Mouse (Mus musculus) intestine, postnatal 0 days (tissue): ENCODE results near the gene Fam228a. TPM values are rescaled to one million over a fixed set of nuclear protein-coding genes. Genes with fewer than 3 reads are reported as not detected.
"Not testable (repeated sequence)": the region's sequence is repeated elsewhere in the genome, so short reads cannot be mapped to it uniquely, and the experiment has no call there.

Experiments used
- ATAC-seq: fragments of 200-750 bp; cut with Nextera tagmentation; 2 replicates; pipeline ENCODE4 v1.8.0; 2017; ENCODE audit warnings: mild to moderate bottlenecking, moderate TSS enrichment, moderate library complexity
- H3K27ac ChIP-seq: fragments of 300-500 bp; sonication (generic); 2 replicates; pipeline ENCODE4 v1.5.1; 2014; ENCODE audit warnings: mild to moderate bottlenecking, low read depth, low read length, moderate library complexity
- H3K27me3 ChIP-seq: fragments of 300-500 bp; sonication (generic); replicated peaks from 2 replicates; pipeline ENCODE4 v1.6.1; 2014; ENCODE audit warnings: low read length, mixed read lengths; ENCODE audit not compliant: control insufficient read depth, insufficient read depth
- H3K36me3 ChIP-seq: fragments of 300-500 bp; sonication (generic); 2 replicates; pipeline ENCODE4 v1.6.1; 2014; ENCODE audit warnings: mild to moderate bottlenecking, moderate library complexity; ENCODE audit not compliant: control insufficient read depth, insufficient read depth
- H3K4me1 ChIP-seq: fragments of 300-500 bp; sonication (generic); replicated peaks from 2 replicates; pipeline ENCODE4 v1.6.1; 2014; ENCODE audit warnings: antibody characterized with exemption, low read length, mixed read lengths; ENCODE audit not compliant: control insufficient read depth, insufficient read depth
- H3K4me2 ChIP-seq: fragments of 300-500 bp; sonication (generic); replicated peaks from 2 replicates; pipeline ENCODE4 v1.6.1; 2014; ENCODE audit warnings: low read depth, mild to moderate bottlenecking, moderate library complexity
- H3K4me3 ChIP-seq: fragments of 300-500 bp; sonication (generic); 2 replicates; pipeline ENCODE4 v1.5.1; 2014; ENCODE audit warnings: low read depth, low read length
- H3K9ac ChIP-seq: fragments of 300-500 bp; sonication (generic); 2 replicates; pipeline ENCODE4 v1.6.1; 2014; ENCODE audit warnings: mild to moderate bottlenecking, low read depth, low read length
- H3K9me3 ChIP-seq: fragments of 300-500 bp; sonication (generic); 2 replicates; pipeline ENCODE4 v1.6.1; 2016; ENCODE audit warnings: mixed run types; ENCODE audit not compliant: control insufficient read depth
- CTCF ChIP-seq: sonication (generic); IDR thresholded peaks from 2 replicates; pipeline ENCODE4 v1.5.1; 2016; ENCODE audit warnings: low read depth, mild to moderate bottlenecking, control low read depth, antibody characterized with exemption, moderate library complexity
- WGBS: fragments of 180-500 bp; shearing (Covaris S2); extraction: QIAGEN DNeasy Blood & Tissue Kit; methylation state at CpG from one replicate; pipeline ENCODE4 v1.1.7; 2014; 5-methylcytosine and 5-hydroxymethylcytosine counted together
- polyA plus RNA-seq: library from polyadenylated mRNA; unstranded; fragments of >200 nt; fragmentation: Nextera tagmentation; extraction: Ambion mirVana; gene quantifications from 2 replicates; pipeline ENCODE4 v1.2.1, GENCODE M21; 2015

Fam228a gene
- polyA plus RNA-seq, 1 experiment from 2014 or later, result not detected

DNA sequence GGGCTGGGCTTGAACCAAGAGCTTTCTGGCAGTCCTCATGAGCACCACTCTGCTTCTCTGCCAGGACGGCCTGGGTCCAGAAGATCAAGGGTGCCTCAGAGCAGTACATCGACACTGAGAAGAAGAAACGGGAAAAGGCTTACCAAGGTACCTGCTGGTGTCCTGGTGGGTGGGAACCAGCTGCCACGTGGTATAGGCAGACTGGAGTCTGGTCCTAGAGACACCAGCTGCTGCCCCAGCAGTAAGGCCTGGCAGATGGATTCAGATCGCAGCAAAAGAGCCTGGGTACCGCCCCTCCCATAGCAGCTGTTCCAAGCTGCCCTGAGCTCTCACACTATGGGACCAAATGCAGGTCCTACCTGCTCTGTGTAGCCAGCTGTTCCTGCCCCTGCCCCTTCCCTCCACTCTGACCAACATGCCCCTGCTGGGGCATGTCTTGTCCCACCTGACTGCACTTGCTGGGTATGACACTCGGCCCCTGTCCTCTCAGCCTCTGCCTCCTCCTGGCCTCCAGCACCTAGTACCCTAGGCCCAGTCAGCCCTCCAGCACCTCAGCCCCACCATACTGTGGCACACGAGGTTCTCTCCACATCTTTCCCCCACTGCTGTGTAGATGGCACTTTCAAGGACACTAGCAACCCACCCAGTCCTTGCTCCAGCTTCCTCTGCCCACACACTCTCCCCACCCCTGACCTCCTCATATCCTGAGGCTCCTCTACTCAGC, 29.2 kb downstream of the Fam228a start:
- no peak for ATAC-seq
- no peak for TF ChIP-seq CTCF
- Histone ChIP-seq H3K9ac (no peak overlapping the region), H3K36me3 (peaks cover 68% of the 10 kb centered on the region), H3K27me3 (no peaks in the 10 kb centered on the region), H3K27ac (no peak overlapping the region), H3K4me2 (no peak overlapping the region), H3K4me1 (no peaks in the 10 kb centered on the region), H3K9me3 (no peaks in the 10 kb centered on the region), H3K4me3 (no peak overlapping the region)
- WGBS, result 75% methylated on average over 8 of the region's 8 CpGs

DNA sequence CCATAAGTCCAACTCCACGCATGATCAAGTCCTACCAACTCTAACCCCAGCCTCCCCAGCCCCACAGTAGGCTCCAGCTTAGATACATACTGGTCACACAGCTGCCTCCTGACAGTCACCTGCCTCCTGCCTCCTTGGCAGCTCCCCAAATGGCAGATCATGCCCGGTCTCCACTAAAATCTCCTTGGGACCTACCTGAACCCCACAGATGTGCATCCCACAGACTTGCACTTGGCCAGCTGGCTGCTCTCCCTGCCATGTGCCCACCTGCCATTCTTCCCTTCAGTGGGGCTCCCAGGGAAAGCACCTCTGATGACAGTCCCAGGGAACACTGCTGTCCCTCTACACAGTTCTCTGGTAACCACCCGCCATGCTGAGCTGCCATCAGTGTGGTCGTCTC, 29.9 kb downstream of the Fam228a start:
- Histone ChIP-seq H3K27ac (no peak overlapping the region), H3K27me3 (no peaks in the 10 kb centered on the region), H3K4me3 (no peak overlapping the region), H3K4me2 (no peak overlapping the region), H3K9ac (no peak overlapping the region), H3K36me3 (peaks cover 64% of the 10 kb centered on the region), H3K9me3 (no peaks in the 10 kb centered on the region), H3K4me1 (no peaks in the 10 kb centered on the region)
- 90% methylated on average over 4 of the region's 4 CpGs for WGBS
- TF ChIP-seq CTCF, result no peak
- no peak for ATAC-seq

DNA sequence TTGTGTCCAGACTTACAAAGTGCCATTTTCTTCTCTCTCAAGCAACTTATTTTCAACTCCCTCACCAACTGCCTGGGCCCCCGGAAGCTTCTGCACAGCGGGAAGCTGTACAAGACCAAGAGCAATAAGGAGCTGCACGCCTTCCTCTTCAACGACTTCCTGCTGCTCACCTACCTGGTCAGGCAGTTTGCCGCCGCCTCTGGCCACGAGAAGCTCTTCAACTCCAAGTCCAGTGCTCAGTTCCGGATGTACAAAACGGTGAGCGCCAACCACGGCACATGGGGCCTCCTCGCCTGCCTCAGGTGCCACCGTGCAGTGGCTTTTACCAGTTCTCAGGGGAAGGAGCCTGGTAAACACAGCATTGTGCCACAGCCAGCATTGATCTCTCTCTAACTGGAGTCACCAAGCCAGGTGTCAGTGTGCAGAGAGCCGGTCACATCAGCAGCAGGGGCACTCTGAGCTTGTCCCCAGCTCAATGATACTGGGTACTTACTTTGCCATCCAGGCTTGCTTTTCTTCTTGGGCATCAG, 30.7 kb downstream of the Fam228a start:
- no peak for ATAC-seq
- H3K9ac ChIP-seq, result no peak overlapping the region
- peaks cover 59% of the 10 kb centered on the region for H3K36me3 ChIP-seq
- no peaks in the 10 kb centered on the region for H3K9me3 ChIP-seq
- no peak overlapping the region for H3K4me2 ChIP-seq
- TF ChIP-seq CTCF, result no peak
- H3K27ac ChIP-seq, result no peak overlapping the region
- no peaks in the 10 kb centered on the region for H3K4me1 ChIP-seq
- 86% methylated on average over 14 of the region's 14 CpGs for WGBS
- no peaks in the 10 kb centered on the region for H3K27me3 ChIP-seq
- no peak overlapping the region for H3K4me3 ChIP-seq

DNA sequence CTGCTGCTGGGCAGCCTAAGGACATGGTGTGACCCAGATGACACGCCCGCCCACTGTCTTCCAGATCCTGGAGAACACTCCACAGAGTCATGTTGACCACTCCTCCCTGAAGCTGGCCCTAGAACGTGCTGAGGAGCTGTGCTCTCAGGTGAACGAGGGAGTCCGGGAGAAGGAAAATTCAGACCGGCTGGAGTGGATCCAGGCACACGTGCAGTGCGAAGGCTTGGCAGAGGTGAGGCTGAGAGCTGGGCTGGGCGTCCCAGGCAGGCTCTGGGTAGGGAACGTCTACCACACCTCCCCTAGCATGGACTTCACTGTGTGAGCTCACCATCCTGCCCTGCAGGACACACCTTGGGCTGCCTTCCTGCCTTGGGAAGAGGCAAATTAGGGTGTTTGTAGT, 31.3 kb downstream of the Fam228a start:
- Histone ChIP-seq H3K4me3 (no peak overlapping the region), H3K9ac (no peak overlapping the region), H3K4me2 (no peak overlapping the region), H3K9me3 (no peaks in the 10 kb centered on the region), H3K27ac (no peak overlapping the region), H3K27me3 (no peaks in the 10 kb centered on the region), H3K4me1 (no peaks in the 10 kb centered on the region), H3K36me3 (peaks cover 59% of the 10 kb centered on the region)
- TF ChIP-seq CTCF, result no peak
- WGBS, result 85% methylated on average over 10 of the region's 10 CpGs
- no peak for ATAC-seq

DNA sequence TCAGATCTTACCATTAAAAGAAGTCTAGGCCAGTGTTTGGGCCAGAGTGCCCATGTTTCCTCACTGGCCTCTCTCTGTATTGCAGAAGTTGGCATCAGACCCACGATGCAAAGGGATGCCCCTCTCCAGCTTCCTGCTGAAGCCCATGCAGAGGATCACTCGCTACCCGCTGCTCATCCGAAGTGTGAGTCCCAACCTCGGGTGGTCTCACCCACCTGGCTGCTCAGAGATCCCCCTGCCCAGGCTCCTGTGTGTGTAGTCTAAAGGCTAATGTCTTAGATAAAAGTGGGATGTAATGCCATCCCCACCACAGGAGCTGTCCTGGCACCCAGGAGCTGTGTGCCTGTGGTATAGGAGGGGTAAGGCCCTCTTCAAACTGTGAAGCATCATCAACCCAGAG, 32.1 kb downstream of the Fam228a start:
- Histone ChIP-seq H3K27ac (no peak overlapping the region), H3K4me1 (no peaks in the 10 kb centered on the region), H3K4me3 (no peak overlapping the region), H3K36me3 (peaks cover 59% of the 10 kb centered on the region), H3K9ac (no peak overlapping the region), H3K4me2 (no peak overlapping the region), H3K27me3 (no peaks in the 10 kb centered on the region), H3K9me3 (no peaks in the 10 kb centered on the region)
- no peak for ATAC-seq
- TF ChIP-seq CTCF, result no peak
- 93% methylated on average over 5 of the region's 5 CpGs for WGBS

DNA sequence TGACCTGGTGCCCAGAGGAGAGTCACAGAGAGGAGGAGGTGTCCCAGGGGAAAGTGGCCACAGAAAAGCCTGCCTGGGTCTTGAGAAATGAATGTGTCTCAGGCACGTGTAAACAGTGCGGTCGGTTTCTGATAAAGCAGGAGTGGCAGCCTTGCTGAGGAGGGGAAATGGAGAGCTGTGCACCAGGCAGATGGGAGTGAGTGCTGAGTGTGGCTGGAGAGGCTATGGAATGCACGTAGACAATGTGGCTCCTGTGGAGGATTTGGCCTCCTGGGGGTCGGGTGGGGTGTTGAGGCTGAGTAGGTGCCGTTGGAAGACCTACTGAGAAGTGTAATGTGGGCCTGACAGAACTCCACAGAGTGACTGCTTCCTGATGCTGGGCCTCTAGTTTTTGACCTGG, 32.6 kb downstream of the Fam228a start:
- ATAC-seq, H3K27me3 ChIP-seq, H3K4me1 ChIP-seq, H3K4me2 ChIP-seq, H3K9me3 ChIP-seq, H3K9ac ChIP-seq, H3K4me3 ChIP-seq, H3K27ac ChIP-seq: not testable (repeated sequence)
- H3K36me3 ChIP-seq, result peaks cover 65% of the 10 kb centered on the region
- 52% methylated on average over 6 of the region's 6 CpGs for WGBS
